Mouse (Mus musculus) cerebellum, adult 11 months (tissue): ENCODE results near the gene Ak3.

Experiments used
- DNase-seq: peaks from one replicate; pipeline ENCODE4 v3.0.0; 2022

Gene Ak3

DNA sequence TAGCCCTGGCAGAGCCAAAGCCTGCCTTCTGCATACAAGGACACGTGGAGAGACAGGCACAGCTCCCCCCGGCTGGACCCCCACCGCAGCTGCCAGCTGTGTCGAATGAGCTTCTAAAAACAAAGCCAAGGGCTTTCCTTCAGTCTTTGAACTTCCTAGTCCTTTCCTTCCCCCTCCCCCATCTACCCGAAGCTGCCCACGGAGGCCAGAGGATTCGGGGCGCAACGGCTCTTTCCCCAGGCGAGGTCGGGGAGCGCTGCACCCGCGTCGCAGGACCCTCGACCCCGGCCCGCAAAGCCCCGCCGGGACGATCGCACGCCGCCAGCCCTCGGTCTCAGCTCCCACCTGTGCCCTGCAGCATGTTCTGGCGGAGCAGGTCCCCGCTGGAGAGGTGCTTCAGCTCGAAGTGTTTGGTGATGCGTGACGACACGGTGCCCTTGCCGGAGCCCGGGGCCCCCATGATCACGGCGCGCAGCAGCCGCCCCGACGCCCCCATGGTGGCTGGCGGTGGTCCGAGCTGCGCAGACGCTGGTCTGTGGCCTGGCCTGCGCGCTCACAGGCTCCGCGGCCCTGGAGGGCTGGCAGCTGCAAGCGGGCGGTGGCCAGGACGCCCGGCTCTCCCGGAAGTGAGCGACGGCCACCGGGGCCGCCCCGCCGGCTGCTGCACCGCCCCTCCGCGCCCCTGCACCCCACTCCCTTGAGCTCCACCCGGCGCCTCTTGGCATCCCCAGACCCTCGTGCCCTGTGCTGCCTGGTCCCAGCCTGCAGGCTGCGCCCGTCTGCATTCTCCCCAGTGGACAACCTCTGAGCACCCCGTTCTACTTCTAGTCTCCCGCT lies at the start of gene Ak3:
TSS of gene Ak3 (minus strand) at position 628 of the 837 bp plus-strand sequence.
- DNase-seq, result peak; percentile 67

DNA sequence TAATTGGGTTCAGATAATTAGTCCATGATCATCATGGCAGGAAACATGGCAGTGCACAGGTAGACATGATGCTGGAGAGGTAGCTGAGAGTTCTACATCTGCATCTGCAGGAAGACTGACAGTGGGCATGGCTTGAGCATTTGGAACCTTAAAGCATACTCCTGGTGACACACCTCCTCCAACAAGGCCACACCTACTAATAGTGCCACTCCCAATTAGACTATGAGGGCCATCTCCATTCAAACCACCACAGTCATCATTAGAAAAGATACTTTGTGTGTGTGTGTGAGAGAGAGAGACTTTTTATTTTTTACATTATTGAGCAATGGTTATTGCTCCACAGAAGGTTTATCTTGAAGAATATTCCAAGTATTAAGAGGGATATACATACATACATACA lies 44.4 kb upstream of the Ak3 start:
- DNase-seq, result no peak

DNA sequence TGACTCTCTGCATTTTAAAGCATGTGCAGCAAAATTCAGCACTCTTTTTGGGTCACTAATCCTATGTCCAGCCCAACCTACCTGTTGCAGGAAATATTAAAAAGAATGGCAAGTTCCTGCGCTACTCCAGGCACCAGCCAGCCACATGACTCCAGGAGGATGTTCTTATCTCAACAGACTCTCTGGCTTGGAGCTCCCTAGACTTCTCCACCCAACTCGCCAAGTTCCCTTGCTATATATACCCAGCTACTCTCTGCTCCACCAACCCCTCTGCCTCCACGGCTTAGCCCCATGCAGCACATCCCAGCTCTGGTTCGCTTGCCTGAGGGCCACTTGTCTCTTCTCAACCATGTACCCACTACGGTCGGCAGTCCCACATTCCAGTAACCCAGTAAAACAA lies 40.9 kb upstream of the Ak3 start:
- no peak for DNase-seq

DNA sequence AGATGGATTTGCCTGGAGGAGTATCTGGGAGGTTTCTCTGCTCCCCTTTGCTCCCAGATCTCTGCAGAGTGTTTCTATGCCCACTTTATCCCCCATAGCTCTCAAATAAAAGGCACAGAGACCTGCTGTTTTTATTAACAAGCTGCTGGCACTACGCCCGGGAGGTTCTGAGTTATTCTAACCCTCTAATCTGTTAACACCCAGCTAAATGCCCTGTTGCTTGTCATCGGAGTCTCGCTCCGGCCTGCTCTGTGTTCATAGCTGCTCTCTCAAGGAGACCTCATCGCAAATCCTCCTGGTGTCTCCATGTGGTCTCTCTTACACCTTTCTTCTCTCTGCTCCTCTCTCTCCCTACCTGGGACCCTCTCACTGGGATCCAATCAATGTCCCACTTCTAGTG lies 27.0 kb upstream of the Ak3 start:
- no peak for DNase-seq

DNA sequence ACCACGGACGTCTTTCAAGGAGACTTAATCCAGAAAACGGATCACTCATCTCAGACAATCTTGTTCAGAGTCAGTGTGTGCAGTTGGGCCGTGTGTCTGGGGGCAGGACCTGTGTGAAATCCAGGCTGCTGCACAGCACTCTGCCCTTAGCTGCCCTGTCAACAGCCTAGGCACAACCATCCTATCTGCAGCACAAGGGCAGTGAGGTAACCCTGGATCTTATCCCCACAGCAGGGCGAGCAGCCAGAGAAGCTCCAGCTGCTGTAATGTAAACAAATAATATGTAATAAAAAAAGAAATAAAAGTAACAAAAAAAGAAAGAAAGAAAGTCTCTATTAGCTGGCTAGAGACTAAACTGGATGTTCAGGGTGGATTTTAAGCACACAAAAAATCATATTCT lies 21.4 kb upstream of the Ak3 start:
- DNase-seq, result no peak

DNA sequence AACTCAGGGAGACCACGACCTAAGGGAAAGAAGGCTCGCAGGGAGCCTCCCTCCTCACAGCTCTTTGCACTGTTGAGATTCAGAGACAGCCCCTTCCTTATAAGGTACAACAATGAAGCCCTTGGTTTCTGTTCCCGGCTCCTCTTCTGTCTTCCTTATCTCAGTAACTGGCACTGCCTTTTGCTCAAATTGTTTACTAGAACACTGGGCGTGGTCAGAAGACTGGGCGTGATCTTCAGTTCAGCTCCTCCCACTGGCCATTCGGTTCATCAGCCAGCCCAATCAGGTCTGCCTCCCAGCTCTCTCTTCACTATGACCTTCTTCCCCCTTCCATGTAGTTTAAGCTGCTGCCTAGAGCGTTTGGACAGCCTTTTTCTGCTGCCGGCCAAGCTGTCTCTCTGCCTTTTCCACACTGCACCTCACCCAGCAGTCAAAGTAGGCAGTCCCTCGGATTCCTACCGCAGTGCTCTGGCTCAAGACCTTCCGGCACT lies 19.3 kb upstream of the Ak3 start:
- no peak for DNase-seq

DNA sequence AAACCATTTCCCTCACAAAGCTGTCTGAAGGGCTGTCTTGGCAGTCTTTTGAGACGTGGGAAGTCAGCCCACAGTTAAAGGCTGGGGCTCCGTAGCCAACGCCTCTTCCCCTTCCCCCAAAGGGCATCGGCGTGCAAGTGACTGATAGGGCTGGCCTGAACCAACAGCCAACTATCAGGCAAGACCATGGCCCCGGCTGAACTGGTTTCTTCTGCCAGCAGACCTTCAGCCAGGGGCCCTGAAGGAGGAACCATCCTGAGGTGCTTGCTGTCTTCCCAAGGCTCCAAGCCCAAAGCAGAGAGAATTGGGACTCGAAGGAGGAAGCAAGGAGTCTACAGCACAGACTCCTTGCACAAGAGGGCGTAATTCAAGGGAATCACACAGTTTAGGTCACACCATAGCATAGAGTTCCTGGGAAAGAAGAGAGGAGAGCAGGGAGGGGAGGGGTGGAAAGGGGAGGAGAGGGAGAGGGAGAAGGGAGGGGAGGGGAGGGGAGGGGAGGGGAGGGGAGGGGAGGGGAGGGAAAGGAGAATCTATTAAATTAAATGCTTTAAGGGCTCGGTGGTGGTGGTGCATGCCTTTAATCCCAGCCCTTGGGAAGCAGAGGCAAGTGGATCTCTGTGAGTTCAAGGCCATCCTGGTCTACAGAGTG lies 16.8 kb upstream of the Ak3 start:
- no peak for DNase-seq

DNA sequence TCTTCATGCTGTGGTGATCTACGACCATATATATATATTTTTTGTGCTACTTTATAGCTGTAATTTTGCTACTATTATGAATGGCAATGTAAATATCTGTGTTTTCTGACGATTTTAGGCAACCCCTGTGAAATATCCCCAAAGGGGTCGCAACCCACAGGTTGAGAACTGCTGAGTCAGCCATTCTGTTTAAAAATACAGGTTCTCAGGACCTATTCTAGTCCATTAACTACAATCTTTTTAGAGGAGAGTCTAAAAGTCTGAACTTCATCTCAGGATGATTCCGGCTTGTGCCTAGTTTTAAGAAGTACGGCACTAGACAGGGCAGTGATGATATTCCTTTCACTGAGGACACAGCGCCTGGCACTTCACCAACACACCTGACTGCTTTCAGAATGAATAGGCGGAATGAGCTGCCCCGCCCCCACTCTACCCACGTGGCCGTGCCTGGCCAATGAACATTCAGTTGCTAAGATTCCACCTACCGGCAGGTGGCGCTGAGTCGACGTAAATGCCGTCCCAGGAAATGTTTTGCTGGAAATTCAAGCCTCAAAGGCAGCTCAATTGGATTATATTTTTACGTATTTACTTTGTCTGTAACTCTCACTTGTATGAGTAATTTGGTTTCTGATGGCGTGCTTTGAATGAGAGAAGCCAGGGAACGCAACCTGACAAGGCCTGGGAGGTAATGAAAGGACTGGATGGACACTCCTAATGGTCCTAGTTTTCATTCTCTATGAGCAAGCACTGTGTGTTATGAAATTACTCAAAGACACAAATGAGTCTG lies 16.0 kb upstream of the Ak3 start:
- peak; percentile 89 for DNase-seq

DNA sequence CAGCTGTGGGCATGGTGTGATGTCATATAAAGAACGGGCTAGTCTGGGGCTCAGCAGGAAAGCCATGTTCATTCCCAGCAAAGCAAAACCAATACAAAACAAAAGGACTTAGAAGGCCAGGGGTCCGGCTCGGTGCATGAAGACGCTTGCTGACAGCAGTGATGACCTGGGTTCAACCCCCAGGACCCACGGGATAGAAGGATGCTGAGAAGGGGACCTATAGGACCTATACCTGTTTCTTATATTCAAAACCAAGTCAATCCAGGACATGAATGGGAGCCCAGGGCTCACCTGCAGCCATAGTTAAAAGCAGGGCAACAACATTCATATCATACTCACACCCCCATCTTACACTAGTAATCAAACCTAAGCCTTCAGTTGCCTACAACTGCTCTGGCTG lies 15.2 kb upstream of the Ak3 start:
- DNase-seq, result no peak

DNA sequence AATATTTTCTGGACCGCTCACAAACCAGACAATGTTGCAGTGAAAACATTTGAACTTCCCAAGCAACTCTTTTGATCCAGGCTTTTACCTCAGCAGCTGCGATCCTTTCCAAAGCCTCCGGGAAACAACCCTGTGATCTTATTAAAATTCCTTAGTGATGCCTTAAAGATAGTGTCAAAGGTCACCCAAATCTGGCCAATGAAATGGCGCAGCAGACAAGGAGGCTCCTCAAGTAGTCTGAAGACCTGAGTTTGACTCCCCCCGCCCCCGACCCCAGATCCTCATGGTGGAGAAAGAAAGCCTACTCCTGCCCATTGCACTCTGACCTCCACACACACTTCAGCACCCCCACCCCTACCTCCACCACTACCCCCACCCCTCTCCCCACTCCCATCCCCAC lies 12.5 kb upstream of the Ak3 start:
- DNase-seq, result no peak

DNA sequence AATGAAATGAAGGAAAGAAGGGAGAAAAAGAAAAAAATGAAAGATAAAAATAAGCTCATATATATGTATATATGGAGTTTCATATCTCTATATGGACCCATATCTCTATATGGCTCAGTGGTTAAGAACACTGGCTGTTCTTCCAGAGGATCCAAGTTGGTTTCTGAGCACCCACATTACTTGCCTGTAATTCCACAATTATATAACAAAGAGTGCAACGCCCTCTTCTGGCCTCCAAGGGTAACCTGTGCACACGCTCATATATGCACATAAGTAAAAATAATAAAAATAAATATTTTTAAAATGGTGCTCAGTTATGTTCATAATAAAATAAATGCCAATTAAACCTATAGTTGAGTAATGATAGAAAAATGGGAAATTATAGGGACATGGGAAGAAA lies 11.9 kb upstream of the Ak3 start:
- DNase-seq, result no peak

DNA sequence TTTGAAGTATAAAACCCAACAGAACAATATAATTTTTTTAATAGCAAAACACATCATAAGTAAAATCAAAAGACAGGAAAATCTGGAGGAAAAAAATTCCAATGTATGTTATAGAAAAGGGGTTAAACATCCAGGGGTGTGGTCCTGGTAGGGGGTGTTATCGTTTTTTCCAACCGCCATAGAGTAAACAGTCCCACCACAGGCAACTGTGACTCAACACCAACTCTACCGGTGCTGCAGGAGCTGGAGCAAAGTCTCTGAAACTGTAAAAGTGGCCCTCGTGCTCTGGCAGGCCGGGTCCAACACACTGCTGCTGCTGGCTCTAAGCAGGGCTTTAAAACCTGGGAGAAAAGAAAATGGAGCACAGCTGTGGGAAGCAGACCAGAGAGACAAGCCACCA lies 11.0 kb upstream of the Ak3 start:
- DNase-seq, result no peak

DNA sequence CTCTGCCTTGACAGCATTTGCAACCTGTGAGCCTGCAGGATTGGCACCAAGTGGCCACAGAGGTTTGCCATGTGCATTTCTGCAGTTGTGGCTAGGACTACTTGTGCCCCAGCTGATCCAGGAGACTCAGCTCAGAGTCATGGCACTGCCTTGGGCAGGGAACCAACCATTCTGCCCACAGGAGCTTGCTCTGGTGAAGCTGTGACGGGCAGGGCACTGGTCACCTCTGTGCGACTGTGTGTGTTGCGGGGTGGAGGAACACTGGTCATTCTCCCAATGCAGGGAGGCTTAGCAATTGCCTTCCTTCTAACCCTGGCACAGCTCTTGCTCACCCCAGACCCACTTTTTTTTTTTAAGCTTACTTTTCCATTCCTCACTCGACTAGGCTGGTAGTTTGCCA lies 7.7 kb upstream of the Ak3 start:
- no peak for DNase-seq

DNA sequence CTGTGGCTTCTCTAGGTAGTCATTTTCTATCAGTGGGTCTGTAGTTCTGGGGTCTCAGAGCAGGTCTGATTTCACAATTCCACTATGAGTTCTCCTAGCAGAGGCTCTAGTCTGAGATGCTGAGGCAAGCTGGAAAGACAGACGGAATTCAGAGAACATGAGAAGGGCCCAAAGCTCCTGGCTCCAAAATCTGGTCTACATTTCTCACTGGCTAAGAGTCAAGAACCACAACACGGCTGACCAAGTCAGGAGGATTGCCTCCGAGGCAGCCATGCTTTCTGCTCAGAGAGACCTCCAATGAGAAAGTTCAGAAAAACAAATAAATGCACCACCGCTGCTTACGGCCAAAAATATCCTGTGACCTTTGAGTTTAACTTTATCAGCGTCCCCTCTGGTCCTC lies 6.8 kb upstream of the Ak3 start:
- no peak for DNase-seq

DNA sequence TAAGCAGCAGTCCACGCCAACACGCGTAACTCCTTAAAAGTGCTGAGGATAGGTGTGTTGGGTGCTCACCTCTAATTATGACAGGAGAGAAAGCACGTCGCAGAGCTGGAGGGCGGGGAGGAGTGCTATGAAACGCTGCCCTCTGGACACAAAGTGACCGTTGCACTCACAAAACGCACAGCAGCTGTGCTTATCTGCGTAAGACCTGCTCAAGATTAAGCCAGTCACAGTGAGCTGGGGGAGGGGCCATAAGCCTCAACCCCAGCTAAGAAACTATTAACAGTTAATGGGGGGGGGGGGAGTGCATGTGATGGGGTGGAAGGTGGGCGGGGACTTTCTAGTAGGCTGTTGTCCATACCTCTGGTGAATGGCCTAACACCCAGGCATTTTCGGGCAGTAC lies 5.0 kb upstream of the Ak3 start:
- no peak for DNase-seq

DNA sequence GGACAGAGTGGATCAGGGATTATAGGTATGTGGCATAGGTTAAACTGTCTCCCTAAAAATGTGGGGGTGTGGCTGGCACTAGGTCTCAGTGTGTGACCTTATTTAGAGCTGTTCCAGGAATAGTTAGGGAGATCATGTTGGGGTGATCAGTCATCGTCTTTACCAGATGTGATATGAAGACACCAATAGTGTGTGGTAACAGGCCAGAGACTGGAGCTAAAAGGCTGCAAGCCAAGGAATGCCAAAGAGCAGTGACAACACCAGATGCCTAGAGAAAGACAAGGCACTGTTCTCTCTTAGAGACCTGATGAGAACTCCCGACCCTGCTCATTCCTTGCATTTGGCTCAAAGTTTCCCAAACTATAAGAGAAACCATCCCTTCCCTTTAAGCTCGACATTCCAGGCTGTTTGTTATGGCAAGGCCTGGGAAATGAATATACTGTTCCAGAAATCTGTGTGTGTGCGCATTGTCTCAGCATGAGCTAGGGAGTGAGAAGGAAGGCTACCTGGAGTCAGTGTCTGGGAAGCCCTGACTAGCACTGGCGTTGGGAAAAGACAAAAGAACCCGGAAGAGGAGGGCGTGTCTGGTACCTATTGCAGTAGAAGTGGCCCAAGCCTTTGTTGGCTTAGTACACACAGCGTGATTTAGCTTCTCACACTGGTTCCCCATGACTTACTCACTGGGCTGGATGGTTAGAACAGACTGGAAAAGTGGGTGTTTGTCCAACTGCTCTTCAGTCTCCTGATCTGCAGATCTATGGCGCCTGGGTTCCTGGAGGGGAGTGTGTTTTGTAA lies 2.6 kb upstream of the Ak3 start:
- DNase-seq, result no peak

DNA sequence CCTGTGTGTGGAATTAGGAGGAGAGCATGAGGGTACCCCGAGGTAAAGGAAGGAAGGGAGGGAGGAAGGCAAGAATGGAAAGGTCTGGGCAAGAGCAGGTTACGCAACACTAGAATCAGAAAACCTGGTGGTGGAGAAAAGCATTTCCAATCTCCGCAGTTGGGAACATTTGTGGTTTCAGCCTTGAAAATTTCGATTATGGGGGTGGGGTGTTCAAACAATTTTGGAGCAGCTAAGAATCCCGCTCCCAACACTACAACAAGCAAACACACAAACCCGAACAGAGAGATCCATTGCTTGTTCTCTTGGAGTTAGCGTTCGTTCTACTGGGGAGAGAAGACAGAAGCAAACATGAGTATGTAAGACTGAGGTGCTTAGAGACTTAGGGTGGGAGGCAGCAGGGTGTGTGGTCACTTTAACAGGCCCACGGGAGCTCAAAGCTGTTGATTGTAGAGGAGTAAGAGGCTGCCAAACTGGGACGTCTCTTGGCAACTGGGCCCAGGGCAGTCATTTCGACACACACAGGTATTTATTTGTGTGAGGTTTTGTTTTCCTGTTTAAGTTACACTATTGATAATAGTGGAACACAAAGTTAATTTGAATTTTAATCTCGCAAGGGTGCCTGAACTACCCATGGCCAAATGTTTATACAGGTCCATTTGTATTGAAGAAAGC lies 1.8 kb upstream of the Ak3 start:
- DNase-seq, result no peak

DNA sequence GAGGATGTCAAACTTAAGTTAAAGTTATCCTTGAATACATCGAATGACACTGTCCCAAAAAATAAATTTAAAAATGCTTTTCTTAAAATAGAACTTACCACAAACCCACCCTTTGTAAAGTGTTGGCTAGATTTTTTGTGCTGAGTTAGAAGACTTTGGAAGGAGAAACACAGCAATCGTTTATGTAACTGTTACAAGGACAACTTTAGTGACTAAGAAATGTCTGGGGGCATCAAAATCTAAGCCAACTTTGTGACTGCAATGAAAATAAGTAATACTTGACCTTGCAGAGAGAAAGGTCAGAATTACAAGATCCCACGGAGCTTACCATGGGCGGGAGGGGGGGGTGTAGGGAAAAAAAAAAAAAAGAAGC lies 814 bp downstream of the Ak3 start:
- DNase-seq, result no peak

DNA sequence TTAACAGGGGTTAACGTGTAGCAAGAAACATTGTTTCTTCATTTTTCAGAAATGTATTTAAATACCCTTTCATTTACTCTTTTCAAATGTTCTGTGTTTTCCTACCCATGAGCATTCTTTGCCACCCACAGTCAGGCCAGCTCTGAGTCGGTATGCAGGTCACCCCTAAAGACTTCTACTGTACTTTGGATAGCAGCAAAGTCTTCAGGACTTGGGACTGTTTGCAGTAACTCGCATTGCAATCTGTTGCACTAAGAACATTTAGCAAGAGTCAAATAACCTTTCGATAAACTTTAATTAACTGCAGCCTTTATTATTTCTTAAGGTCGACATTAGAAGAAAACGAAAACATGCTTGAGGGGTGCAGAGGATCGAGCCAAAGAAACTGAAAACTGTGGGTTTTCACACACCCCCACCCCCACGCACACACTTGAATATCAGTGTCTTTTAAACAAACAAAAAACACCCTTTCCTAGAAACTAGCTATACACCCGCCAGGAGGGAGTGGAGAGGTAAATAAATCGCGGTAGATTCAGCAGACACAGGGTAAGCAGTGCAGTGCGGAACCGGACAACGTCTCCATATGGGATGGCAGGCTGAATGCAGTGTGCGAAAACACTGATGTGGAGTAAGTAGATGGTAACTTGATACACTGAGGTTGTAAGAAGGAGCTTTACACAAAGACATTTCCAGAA lies 1.7 kb downstream of the Ak3 start:
- no peak for DNase-seq

DNA sequence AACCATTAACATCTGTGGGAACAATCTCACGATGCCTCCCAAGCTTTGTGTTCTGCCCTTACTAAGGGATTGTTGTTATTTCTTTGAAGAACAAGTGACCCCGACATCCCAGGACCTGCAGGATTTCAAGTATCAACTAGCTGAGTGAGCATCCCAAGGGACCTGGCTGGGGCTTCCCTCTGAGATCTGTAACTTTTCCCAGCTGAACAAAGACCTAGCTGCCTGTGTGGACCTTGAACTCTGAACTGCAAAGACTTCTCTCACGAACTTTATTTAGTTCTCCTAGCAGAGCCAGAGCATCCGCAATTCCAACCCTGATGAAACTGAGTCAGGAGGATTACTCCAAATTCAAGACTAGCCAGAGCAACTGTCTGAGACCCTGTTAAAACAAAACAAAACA lies 2.4 kb downstream of the Ak3 start:
- no peak for DNase-seq

DNA sequence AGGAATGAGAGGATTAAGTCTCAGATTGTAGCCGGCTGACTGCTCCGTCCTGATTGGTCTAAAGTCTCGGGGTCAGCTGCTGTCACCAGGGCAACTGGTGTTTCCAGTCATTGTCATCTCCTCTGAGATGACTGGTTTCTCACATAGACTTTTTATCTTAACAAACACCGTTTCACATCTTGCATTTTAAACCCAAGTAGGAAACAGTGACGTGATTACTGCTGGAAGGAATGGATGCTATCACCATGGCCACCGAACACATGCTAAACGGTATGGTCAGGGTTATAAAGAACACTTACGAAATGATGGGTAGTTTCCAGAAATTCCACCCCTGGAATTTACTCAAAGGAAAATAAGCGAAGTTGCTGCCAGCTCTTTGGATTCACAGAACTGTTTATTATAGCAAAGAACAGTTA lies 3.4 kb downstream of the Ak3 start:
- no peak for DNase-seq

DNA sequence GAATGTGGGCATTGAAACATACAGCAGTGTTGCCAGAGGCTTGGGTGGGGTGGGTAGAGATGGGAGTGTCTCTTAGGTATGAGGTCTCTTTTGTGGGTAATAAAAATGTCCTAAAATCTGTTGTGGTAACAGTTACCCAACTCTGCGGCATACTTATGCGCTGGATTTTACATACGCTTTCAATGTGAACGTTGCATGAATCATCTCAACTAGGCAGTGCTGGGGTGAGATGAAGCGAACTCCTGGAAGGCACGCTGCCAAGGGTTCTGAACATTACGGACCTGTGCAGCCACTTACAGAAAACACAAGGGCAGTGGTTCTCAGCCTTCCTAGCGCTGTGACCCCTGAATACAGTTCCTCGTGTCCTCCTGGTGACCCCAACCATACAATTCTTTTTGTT lies 5.1 kb downstream of the Ak3 start:
- no peak for DNase-seq
